Mouse (Mus musculus) stomach, postnatal 0 days (tissue): ENCODE results near the gene Naa15. TPM values are rescaled to one million over a fixed set of nuclear protein-coding genes. Genes with fewer than 3 reads are reported as not detected.

Source experiments
- ATAC-seq: fragments of 200-750 bp; cut with Nextera tagmentation; 2 replicates; pipeline ENCODE4 v1.8.0; 2017; ENCODE audit not compliant: low FRiP score, low TSS enrichment
- DNase-seq: peaks from one replicate; pipeline ENCODE4 v3.0.0-alpha.2; 2016; ENCODE audit warnings: low spot score
- H3K27ac ChIP-seq: fragments of 300-500 bp; sonication (generic); replicated peaks from 2 replicates; pipeline ENCODE4 v1.5.1; 2014; ENCODE audit warnings: mild to moderate bottlenecking, control low read depth
- H3K27me3 ChIP-seq: fragments of 300-500 bp; sonication (generic); 2 replicates; pipeline ENCODE4 v1.6.1; 2014; ENCODE audit warnings: low read length; ENCODE audit not compliant: control insufficient read depth, insufficient read depth
- H3K36me3 ChIP-seq: fragments of 300-500 bp; sonication (generic); 2 replicates; pipeline ENCODE4 v1.6.1; 2014; ENCODE audit warnings: low read length, mixed read lengths; ENCODE audit not compliant: control insufficient read depth, insufficient read depth
- H3K4me1 ChIP-seq: fragments of 300-500 bp; sonication (generic); replicated peaks from 2 replicates; pipeline ENCODE4 v1.6.1; 2014; ENCODE audit warnings: antibody characterized with exemption; ENCODE audit not compliant: control insufficient read depth, insufficient read depth
- H3K4me2 ChIP-seq: fragments of 300-500 bp; sonication (generic); replicated peaks from 2 replicates; pipeline ENCODE4 v1.6.1; 2014; ENCODE audit warnings: low read depth, mild to moderate bottlenecking, control low read depth, moderate library complexity
- H3K4me3 ChIP-seq: fragments of 300-500 bp; sonication (generic); 2 replicates; pipeline ENCODE4 v1.5.1; 2014; ENCODE audit warnings: low read depth, low read length, control low read depth
- H3K9ac ChIP-seq: fragments of 300-500 bp; sonication (generic); 2 replicates; pipeline ENCODE4 v1.6.1; 2014; ENCODE audit warnings: mild to moderate bottlenecking, low read length, control low read depth, mixed read lengths
- H3K9me3 ChIP-seq: fragments of 300-500 bp; sonication (generic); 2 replicates; pipeline ENCODE4 v1.6.1; 2016; ENCODE audit warnings: low read length; ENCODE audit not compliant: control insufficient read depth
- CTCF ChIP-seq: IDR thresholded peaks from 2 replicates; pipeline ENCODE4 v1.5.1; 2016; ENCODE audit warnings: antibody characterized with exemption, low read depth, mild to moderate bottlenecking, moderate library complexity
- EP300 ChIP-seq: optimal IDR thresholded peaks from 2 replicates; pipeline ENCODE3; 2016; ENCODE audit warnings: antibody characterized with exemption
- WGBS: fragments of 180-500 bp; shearing (Covaris S2); extraction: QIAGEN DNeasy Blood & Tissue Kit; methylation state at CpG from one replicate; pipeline ENCODE4 v1.1.7; 2014; 5-methylcytosine and 5-hydroxymethylcytosine counted together
- polyA plus RNA-seq: library from polyadenylated mRNA; unstranded; fragments of >200 nt; fragmentation: Nextera tagmentation; extraction: Ambion mirVana; gene quantifications from 2 replicates; pipeline ENCODE4 v1.2.1, GENCODE M21; 2015

Gene Naa15
- polyA plus RNA-seq, 1 experiment from 2014 or later, result 19.0 TPM

DNA sequence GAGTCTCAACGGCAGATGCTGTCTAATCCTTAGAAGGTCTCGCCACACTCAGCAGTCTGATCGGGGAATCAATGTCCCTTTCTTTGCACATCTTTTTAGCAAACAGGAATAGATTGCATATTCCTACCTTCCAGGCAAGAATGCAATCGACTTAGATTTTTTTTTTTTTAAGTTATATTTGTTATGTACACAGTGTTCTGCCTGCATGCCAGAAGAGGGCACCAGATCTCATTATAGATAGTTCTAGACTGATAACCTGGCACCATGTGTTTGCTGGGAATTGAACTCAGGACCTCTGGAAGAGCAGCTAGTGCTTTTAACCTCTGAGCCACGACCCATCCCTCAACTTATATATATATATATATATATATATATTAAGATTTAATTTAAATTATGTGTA lies 41.4 kb upstream of the Naa15 start:
- 57% methylated on average over 5 of the region's 5 CpGs for WGBS
- Histone ChIP-seq H3K4me3 (no peak overlapping the region), H3K36me3 (no peaks in the 10 kb centered on the region)

DNA sequence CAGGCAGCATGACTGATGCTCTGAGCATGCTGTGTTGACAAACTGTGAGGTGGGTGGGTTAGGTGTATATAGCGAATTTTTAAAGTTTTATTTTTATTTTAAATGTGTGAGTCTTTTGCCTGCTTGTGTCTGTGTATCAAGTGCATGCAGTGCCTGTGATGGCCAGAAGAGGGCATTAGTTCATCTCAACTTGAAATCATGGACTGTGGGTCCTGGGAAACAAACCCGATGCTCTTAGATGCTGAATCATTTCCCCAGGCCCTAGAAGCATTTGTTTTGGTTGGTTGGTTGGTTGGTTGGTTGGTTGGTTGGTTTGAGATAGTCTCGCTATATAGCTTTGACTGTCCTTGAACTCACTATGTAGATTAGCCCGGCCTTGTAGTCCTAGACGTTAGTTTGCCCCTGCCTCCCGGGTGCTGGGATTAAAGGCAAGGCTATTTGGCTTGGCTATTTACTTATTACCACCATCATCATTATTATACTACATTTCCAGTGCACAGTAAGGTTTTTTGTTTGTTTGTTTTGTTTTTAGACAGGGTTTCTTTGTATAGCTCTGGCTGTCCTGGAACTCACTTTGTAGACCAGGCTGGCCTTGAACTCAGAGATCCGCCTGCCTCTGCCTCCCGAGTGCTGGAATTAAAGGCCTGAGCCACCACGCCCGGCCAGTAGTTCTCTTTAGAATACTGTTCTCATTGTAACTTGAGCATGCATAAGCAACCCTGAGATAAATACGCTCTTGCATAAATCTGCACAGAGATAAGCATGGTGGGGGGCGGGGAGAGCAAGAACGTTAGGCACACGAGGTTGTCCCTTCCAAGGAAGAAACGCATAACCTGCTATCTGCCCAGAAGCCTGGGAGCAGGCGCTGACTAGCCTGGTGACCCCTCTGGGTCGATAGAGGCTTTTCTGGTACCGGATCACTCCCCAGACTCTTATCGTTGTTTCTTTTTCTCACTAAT lies 39.4 kb upstream of the Naa15 start:
- H3K9me3 ChIP-seq, result no peaks in the 10 kb centered on the region
- no peak overlapping the region for H3K9ac ChIP-seq
- no peak overlapping the region for H3K4me2 ChIP-seq
- peak; percentile 78 for TF ChIP-seq CTCF
- TF ChIP-seq EP300, result no peak
- ATAC-seq (no peak), DNase-seq (peak; percentile 45)
- no peaks in the 10 kb centered on the region for H3K4me1 ChIP-seq
- no peaks in the 10 kb centered on the region for H3K36me3 ChIP-seq
- no peak overlapping the region for H3K4me3 ChIP-seq
- H3K27ac ChIP-seq, result no peak overlapping the region
- WGBS, result 77% methylated on average over 19 of the region's 19 CpGs
- no peaks in the 10 kb centered on the region for H3K27me3 ChIP-seq

More for the DNA sequence above, 41.4 kb upstream of the Naa15 start:
- Histone ChIP-seq H3K27me3 (no peaks in the 10 kb centered on the region), H3K27ac (no peak overlapping the region), H3K9ac (no peak overlapping the region), H3K4me2 (no peak overlapping the region), H3K4me1 (no peaks in the 10 kb centered on the region), H3K9me3 (no peaks in the 10 kb centered on the region)
- TF ChIP-seq EP300 (no peak), CTCF (peak; percentile 51)
- DNase-seq (no peak), ATAC-seq (no peak)

DNA sequence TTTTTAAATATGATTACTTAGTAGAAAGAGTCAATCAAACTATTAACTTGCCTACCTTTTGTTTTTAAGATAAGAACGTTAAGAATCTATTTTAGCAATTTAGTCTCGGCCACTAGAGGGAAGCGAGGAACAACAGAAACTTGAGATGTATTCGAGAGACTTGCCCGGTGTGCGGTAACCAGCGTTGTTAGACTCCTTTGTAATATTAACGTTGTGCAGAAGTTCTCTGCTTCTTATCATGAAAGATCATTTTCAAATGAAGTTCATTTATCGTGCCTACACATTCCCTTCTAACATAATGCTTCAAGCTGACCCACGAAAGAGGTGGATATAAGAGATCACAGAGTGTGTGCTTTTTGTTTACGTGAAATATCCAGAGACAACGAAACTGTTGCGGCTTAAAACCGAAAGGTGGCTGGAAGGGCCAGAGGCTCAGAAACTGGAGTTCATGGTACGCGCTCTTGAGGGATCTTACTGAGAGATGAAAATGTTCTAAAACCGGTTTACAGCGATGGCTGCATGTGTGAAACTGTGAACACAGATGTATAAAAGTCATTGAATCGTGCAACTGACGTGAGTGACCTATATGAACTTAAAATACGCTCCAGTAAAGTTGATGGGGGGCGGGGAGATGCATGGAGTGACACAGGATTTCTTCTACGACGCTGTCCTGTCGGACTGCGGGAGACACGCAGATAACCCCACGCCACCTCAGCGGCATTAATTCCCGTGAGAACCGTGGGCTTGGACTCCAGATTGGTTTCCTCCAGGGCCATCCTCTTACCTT lies 36.9 kb upstream of the Naa15 start:
- Histone ChIP-seq H3K9ac (peak overlapping the region; percentile 52; the same call in 1 of the 2 replicates), H3K4me1 (no peaks in the 10 kb centered on the region), H3K4me3 (peak overlapping the region; percentile 41), H3K9me3 (no peaks in the 10 kb centered on the region), H3K4me2 (peak overlapping the region; percentile 58), H3K27me3 (no peaks in the 10 kb centered on the region), H3K27ac (no peak overlapping the region), H3K36me3 (no peaks in the 10 kb centered on the region)
- DNase-seq, result peak; percentile 34
- peak; percentile 78 for TF ChIP-seq CTCF
- no peak for TF ChIP-seq EP300
- 25% methylated on average over 31 of the region's 31 CpGs for WGBS
- ATAC-seq, result peak; percentile 10; the same call in 1 of the 2 replicates

DNA sequence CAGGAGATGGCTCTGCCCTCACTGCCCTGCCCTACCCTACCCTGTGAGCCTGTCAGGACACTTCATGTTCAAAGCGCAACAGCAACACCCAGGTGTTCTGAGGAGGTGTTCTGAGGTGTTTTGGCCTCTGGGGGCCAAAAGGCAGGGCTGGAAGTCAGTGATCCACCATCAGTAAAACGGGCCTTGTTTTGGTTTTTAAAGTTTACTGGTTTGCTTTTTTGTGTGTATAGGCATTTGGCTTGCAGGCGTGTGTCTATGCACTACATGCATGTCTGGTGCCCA lies 36.3 kb upstream of the Naa15 start:
- H3K36me3 ChIP-seq, result no peaks in the 10 kb centered on the region
- no peak overlapping the region for H3K27ac ChIP-seq
- TF ChIP-seq CTCF (no peak), EP300 (no peak)
- no peaks in the 10 kb centered on the region for H3K4me1 ChIP-seq
- H3K27me3 ChIP-seq, result no peaks in the 10 kb centered on the region
- DNase-seq (no peak), ATAC-seq (no peak)
- H3K4me2 ChIP-seq, result peak overlapping the region; percentile 58
- WGBS, result 75% methylated on average over 3 of the region's 3 CpGs
- H3K4me3 ChIP-seq, result no peak overlapping the region
- no peak overlapping the region for H3K9ac ChIP-seq
- H3K9me3 ChIP-seq, result no peaks in the 10 kb centered on the region

DNA sequence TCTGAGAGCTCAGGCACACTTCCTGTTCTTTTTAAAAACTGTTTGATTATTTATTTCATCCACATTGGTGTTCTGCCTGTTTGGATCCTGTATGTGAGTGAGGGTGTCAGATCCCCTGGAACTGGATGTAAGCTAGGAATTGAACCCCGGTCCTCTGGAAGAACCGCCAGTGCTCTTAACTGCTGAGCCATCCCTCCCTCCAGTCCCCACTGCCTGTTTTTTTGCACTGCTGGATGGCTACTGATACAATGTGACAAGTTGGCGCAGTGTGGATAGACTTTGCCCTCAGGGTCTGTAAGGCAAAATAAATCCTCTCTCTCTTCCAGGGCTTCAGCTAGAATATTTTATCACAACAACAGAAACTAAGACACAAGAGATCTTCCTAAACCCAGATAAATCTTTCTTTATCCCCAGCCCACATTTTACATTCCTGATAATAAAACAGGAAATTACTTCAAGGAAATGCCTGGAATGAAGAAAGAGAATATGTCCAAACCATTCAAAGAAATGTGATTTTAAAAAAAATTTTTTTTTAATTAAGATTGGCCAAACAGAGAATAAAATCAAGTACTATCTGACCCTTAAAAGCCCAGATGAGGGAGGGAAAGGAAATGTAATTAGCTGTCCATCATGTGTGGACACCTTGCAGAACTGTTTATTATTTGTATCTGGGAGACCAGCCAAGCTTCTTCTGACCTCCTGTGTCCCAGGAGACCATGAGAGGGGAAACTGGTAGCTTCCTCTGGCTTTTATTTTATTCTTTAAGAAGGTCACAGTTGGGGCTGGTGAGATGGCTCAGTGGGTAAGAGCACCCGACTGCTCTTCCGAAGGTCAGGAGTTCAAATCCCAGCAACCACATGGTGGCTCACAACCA lies 34.9 kb upstream of the Naa15 start:
- WGBS, result 79% methylated on average over 5 of the region's 5 CpGs
- no peaks in the 10 kb centered on the region for H3K27me3 ChIP-seq

More for the DNA sequence above, 34.9 kb upstream of the Naa15 start:
- no peaks in the 10 kb centered on the region for H3K36me3 ChIP-seq
- H3K9ac ChIP-seq, result no peak overlapping the region
- no peak for TF ChIP-seq EP300
- ATAC-seq, result no peak
- no peak overlapping the region for H3K27ac ChIP-seq
- H3K4me3 ChIP-seq, result no peak overlapping the region
- H3K4me1 ChIP-seq, result no peaks in the 10 kb centered on the region
- no peaks in the 10 kb centered on the region for H3K9me3 ChIP-seq
- no peak overlapping the region for H3K4me2 ChIP-seq
- DNase-seq, result no peak
